9 mouse cellular contexts compared by ENCODE assay signal in genomic region chr4:43925779-43926178, GRCm38 (mm10). TPM values are rescaled to one million over a fixed set of nuclear protein-coding genes. Genes with fewer than 3 reads are reported as not detected.
DNase-seq lines count a peak whose midpoint lies in the region; ATAC-seq lines count a peak whose summit lies in the region.
"Had no signal": no experiment of that assay in that cellular context is flagged by ENCODE, and none has a peak within 500 bp of the region (broad histone marks: within the 10 kb centered on the region; RNA-seq: fewer than 3 reads in every experiment).

No protein-coding gene starts in this region.

- 0 out of 2 replicates have a peak, but pooled peaks have one; percentile 48 for ATAC-seq in embryonic facial prominence, embryonic 11.5 days (replicated peaks; ENCODE audit: insufficient number of reproducible peaks, low FRiP score, low TSS enrichment, low read depth)
- ATAC-seq in limb, embryonic 13.5 days (ENCODE audit: low FRiP score, low read depth) = no peak
- ATAC-seq in stomach, embryonic 14.5 days (ENCODE audit: insufficient number of reproducible peaks, insufficient read depth, low FRiP score, low read depth) = peak; percentile 49; the same call in 1 of the 2 replicates

- no peak overlapping the region for H3K9ac ChIP-seq in embryonic facial prominence, embryonic 11.5 days (replicated peaks; ENCODE audit: low read length)
- no peak overlapping the region for H3K9ac ChIP-seq in limb, embryonic 13.5 days
- no peak overlapping the region for H3K9ac ChIP-seq in stomach, embryonic 14.5 days (replicated peaks; ENCODE audit: low read depth, low read length)
- H3K9ac ChIP-seq: embryonic facial prominence, embryonic 15.5 days had no signal

- H3K4me1 ChIP-seq in embryonic facial prominence, embryonic 11.5 days (ENCODE audit: control insufficient read depth, insufficient read depth, low read length) = no peaks in the 10 kb centered on the region
- 0 out of 2 replicates have a peak, but pooled peaks cover 6% of the 10 kb centered on the region for H3K4me1 ChIP-seq in limb, embryonic 13.5 days
- no peaks in the 10 kb centered on the region for H3K4me1 ChIP-seq in stomach, embryonic 14.5 days (ENCODE audit: control insufficient read depth, insufficient read depth, low read length)
- H3K4me1 ChIP-seq: embryonic facial prominence, embryonic 15.5 days had no signal

- peaks cover 8% of the 10 kb centered on the region for H3K36me3 ChIP-seq in embryonic facial prominence, embryonic 11.5 days (replicated peaks; ENCODE audit: control insufficient read depth, insufficient read depth, low read depth, low read length)
- H3K36me3 ChIP-seq in limb, embryonic 13.5 days = peaks cover 76% of the 10 kb centered on the region
- H3K36me3 ChIP-seq in stomach, embryonic 14.5 days (ENCODE audit: control insufficient read depth, insufficient read depth, low read length) = peaks cover 16% of the 10 kb centered on the region; the same call in 1 of the 2 replicates

- peak; percentile 89 to 90 for DNase-seq in B cell, adult 2 months
- DNase-seq in adrenal gland, postnatal 25 days = peak; percentile 91
- peak; percentile 94 for DNase-seq in embryonic facial prominence, embryonic 11.5 days (ENCODE audit: low spot score)
- peak; percentile 83 to 92 for DNase-seq in heart, adult 18-20 months
- peak; percentile 82 for DNase-seq in kidney, adult 9 months
- peak; percentile 90 for DNase-seq in naive thymus-derived CD4-positive, alpha-beta T cell, adult 2 months (ENCODE audit: low read depth)

- no peak overlapping the region for H3K4me3 ChIP-seq in embryonic facial prominence, embryonic 11.5 days (ENCODE audit: low read depth, low read length)
- H3K4me3 ChIP-seq in limb, embryonic 13.5 days = no peak overlapping the region
- no peak overlapping the region for H3K4me3 ChIP-seq in stomach, embryonic 14.5 days (ENCODE audit: low read depth, low read length)
- H3K4me3 ChIP-seq: embryonic facial prominence, embryonic 15.5 days had no signal

- no peaks in the 10 kb centered on the region for H3K27me3 ChIP-seq in embryonic facial prominence, embryonic 11.5 days (ENCODE audit: control insufficient read depth, insufficient read depth, low read length)
- no peaks in the 10 kb centered on the region for H3K27me3 ChIP-seq in limb, embryonic 13.5 days
- no peaks in the 10 kb centered on the region for H3K27me3 ChIP-seq in stomach, embryonic 14.5 days (ENCODE audit: control insufficient read depth, insufficient read depth, low read length)
- H3K27me3 ChIP-seq: embryonic facial prominence, embryonic 15.5 days had no signal

- no peaks in the 10 kb centered on the region for H3K9me3 ChIP-seq in embryonic facial prominence, embryonic 11.5 days (replicated peaks; ENCODE audit: control insufficient read depth, low read length)
- H3K9me3 ChIP-seq in limb, embryonic 13.5 days = no peaks in the 10 kb centered on the region
- no peaks in the 10 kb centered on the region for H3K9me3 ChIP-seq in stomach, embryonic 14.5 days (ENCODE audit: control insufficient read depth, low read depth, low read length)
- H3K9me3 ChIP-seq: embryonic facial prominence, embryonic 15.5 days had no signal

- WGBS in embryonic facial prominence, embryonic 11.5 days = 13% methylated on average over 3 of the region's 3 CpGs
- 20% methylated on average over 3 of the region's 3 CpGs for WGBS in limb, embryonic 13.5 days
- 7% methylated on average over 3 of the region's 3 CpGs for WGBS in stomach, embryonic 14.5 days

- H3K4me2 ChIP-seq in embryonic facial prominence, embryonic 11.5 days (ENCODE audit: low read depth, low read length) = no peak overlapping the region
- no peak overlapping the region for H3K4me2 ChIP-seq in limb, embryonic 13.5 days (replicated peaks)
- no peak overlapping the region for H3K4me2 ChIP-seq in stomach, embryonic 14.5 days (replicated peaks; ENCODE audit: low read depth, low read length)
- H3K4me2 ChIP-seq: embryonic facial prominence, embryonic 15.5 days had no signal

- H3K27ac ChIP-seq in embryonic facial prominence, embryonic 11.5 days (replicated peaks; ENCODE audit: low read depth, low read length) = no peak overlapping the region
- peak overlapping the region; percentile 15; the same call in 1 of the 2 replicates for H3K27ac ChIP-seq in limb, embryonic 13.5 days
- H3K27ac ChIP-seq in stomach, embryonic 14.5 days (ENCODE audit: low read length) = no peak overlapping the region
- H3K27ac ChIP-seq: embryonic facial prominence, embryonic 15.5 days had no signal

RNA-seq across cellular contexts. Expression of gene Glipr2, which starts 31.4 kb away (rescaled TPM):
- total RNA-seq in adrenal gland, postnatal 25 days (2021) = 2.4 and 3.1 TPM in 2 replicates
- polyA plus RNA-seq in embryonic facial prominence, embryonic 11.5 days (2014; fragmentation: Nextera tagmentation; extraction: Ambion mirVana) = 135 and 142 TPM in 2 replicates
- 1 to 10 TPM; 3.3 to 4.4 TPM for total RNA-seq in heart, adult 18-20 months (2021)
- 124 and 125 TPM in 2 replicates for polyA plus RNA-seq in limb, embryonic 13.5 days (2015; fragmentation: Nextera tagmentation; extraction: Ambion mirVana)
- 117 and 121 TPM in 2 replicates for polyA plus RNA-seq in stomach, embryonic 14.5 days (2014; fragmentation: Nextera tagmentation; extraction: Ambion mirVana)

RNA-seq across cellular contexts. Expression of gene Reck, which starts 50.4 kb away (rescaled TPM):
- total RNA-seq in adrenal gland, postnatal 25 days (2021) = 12.3 and 16.1 TPM in 2 replicates
- 21.7 and 24.3 TPM in 2 replicates for polyA plus RNA-seq in embryonic facial prominence, embryonic 11.5 days (2014; fragmentation: Nextera tagmentation; extraction: Ambion mirVana)
- total RNA-seq in heart, adult 18-20 months (2021) = 1 to 10 TPM; 4.3 to 5.1 TPM
- 35.7 and 36.3 TPM in 2 replicates for polyA plus RNA-seq in limb, embryonic 13.5 days (2015; fragmentation: Nextera tagmentation; extraction: Ambion mirVana)
- polyA plus RNA-seq in stomach, embryonic 14.5 days (2014; fragmentation: Nextera tagmentation; extraction: Ambion mirVana) = 36.0 and 38.8 TPM in 2 replicates

RNA-seq across cellular contexts. Expression of gene Ccin, which starts 57.5 kb away (rescaled TPM):
- total RNA-seq in adrenal gland, postnatal 25 days (2021) = not detected in 2 replicates
- not detected in 2 replicates for polyA plus RNA-seq in embryonic facial prominence, embryonic 11.5 days (2014; fragmentation: Nextera tagmentation; extraction: Ambion mirVana)
- not detected for total RNA-seq in heart, adult 18-20 months (2021)
- not detected in 2 replicates for polyA plus RNA-seq in limb, embryonic 13.5 days (2015; fragmentation: Nextera tagmentation; extraction: Ambion mirVana)
- not detected in 2 replicates for polyA plus RNA-seq in stomach, embryonic 14.5 days (2014; fragmentation: Nextera tagmentation; extraction: Ambion mirVana)
- polyA plus RNA-seq: embryonic facial prominence, embryonic 15.5 days had no signal
